Mouse (Mus musculus) cerebellum, postnatal 14 days (tissue): Measurements from ENCODE around the gene Ssh2.
A peak's percentile ranks its signal among the peaks of the same experiment; 100 is the strongest.

Source experiments
- DNase-seq, 2 experiments: peaks; one replicate each; pipeline ENCODE4 v3.0.0; 2021; ENCODE audit warnings: mixed read lengths in 2 of 2

Ssh2 gene

DNA sequence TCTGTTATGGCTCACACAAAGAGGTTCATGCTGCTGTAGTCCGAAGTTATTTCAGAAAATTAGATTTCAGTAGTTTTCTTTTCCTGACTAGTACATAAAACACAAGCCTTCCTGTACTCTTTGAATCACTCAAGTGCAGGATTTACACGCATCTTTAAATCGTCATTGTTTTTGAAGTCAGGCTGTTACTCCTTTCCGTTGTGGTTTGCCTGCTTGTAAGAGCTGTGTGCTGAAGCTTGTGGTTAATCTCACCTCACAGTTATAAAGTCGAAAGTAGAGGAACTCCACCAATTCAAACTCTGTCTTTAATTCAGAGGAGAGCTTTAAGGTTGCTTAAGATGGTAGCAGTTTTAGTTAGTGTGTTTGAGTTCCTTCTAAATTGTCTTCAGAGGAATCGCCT lies 132.9 kb downstream of the Ssh2 start:
- DNase-seq = no peak

DNA sequence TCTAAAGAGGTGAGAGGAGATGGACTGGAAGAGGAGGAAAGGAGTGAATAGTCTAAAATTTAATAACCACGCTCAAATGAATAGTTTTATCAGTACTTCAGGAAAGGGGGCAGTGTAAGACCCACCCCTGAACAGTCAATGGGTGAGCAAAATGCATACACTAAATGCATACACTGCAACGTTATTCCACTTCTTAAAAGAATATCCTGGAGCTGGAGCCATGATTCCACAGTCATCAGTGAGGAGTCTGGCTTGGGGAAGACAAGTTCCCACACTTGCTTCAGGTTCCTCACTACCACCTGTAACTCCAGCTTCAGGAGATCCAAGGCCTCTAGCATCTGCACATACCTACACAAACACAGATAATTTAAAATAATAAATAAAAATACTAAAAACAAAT lies 133.6 kb downstream of the Ssh2 start:
- DNase-seq = no peak

DNA sequence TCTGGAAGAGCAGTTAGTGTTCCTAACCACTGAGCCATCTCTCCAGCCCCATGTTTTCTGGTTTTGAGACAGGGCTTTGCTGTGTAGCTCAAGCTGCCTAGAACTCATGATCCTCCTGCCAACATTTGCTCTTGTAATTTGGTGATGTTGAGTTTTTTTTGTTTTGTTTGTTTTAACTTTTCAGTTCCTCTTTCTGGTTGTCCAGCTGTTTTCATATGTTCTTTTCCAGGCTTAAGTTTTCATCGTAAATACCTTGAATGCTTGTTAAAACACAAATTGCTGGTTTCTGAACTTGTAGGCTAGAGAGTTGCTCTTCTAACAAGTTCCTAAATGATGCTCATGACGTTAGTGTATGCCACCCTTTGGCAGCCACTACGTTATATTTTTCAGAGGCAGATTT lies 139.0 kb downstream of the Ssh2 start:
- no peak for DNase-seq

DNA sequence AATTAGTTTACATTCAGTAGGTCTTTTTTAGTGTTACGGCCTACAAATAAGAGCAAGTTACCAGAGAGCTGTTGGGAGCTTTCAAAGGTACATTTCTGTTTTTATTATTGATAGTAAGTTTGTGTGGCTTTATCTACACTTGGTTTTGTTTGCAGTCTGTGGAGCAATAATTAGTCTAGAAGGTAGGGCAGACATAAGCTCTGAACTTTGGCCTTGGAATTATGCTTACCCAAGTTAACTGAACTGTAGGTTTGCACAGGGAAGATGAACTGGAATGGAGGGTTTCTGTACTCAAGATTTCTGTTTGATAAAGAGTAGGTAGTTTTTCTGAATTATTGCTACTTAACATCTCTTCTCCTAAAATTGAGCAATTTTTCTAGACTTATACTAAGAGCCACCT lies 141.8 kb downstream of the Ssh2 start:
- DNase-seq = no peak

DNA sequence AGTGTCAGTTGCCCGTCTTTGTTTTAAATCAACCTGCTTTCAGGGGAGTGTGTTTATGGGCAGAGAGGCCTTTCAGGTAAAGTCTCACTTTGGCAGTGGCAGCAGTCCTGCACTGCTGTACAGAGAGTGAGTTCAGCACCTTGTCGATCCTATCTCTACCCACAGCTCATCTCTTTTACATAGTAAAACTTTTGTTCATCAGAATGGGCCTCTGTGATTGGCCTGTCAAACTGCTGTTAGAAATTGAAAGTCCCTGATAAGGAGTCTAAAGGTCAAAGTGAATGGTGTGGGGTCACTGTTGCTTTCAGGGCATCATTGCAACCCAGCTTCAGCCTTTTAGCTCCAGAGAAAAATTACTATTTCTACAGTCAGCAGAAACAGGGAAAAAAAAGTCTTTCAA lies 147.4 kb downstream of the Ssh2 start:
- no peak for DNase-seq

DNA sequence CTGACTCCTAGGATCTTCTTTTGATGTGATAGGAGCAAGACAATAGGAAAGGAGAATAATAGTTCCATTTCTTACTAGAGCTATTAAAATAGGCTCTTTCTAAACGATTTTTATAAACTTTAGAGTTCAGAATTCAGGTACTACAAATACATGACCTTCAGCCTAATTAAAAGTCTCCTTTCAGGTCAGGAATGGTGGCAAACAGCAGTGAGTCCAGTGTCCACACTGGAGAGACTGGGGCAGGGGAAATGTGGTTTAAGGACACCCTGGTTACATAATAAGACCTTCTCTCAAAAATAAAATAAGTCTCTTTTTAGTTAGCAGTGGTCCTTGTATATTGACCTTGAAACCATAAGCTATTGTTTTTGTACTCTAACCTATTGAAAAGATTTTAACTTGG lies 148.3 kb downstream of the Ssh2 start:
- no peak for DNase-seq

DNA sequence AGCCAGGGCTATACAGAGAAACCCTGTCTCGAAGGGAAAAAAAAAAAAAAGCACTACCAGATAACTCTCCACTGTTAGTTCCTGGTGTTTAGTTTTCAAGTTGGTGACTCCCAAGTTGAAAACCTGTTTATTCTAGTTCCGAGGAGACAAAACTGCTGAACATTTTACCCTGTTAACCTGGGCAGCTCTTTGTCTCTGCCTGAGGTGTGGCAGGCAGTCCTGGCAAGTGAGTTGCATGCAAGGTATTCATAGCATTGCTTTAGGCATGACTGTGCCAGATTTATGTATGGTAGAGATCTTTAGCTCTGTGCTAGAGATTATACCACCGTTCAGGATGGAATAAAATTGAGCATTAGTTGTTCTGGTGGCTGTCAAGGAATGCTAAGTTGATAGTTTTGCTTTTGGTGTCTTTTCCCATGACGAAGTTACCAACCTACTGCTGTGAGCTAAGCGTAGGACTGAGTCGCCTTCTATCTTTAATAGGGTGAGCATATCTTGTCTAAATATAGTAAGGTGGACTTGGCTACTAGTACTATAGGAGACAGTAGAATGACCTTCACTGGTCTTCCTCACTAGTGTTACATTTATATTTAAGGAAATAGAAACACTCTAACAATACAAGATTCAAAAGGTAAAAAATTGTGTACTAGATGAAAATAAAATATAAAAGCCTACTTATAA lies 149.8 kb downstream of the Ssh2 start:
- DNase-seq = no peak

DNA sequence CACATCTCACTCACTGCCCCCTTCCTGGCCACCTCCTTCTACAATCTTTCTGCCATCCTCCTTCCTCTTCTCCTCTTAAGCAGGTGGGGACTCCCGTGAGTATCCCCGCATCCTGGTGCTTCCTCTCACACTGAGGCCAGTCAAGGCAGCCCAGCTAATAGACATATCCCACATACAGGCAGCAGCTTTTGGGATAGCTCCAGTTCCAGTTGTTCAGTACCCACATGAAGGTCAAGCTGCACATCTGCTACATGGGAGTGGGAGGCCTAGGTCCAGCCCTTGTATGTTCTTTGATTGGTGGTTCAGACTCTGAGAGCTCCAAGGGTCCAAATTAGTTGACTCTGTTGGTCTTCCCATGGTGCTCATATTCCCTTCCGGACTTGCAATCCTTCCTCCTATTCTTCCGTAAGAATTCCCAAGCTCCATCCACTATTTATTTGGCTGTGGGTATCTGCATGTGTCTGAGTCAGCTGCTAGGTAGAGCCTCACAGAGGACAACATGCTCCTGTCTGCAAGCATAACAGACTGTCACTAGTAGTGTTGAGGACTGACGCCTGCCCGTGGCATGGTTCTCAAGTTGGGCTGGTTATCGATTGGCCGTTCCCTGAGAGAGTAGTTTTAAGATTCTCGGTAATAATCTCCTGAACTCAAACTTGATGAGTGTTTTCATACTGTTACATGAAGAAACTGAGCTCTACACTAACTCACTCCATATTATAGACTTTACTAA lies 151.6 kb downstream of the Ssh2 start:
- DNase-seq = no peak

DNA sequence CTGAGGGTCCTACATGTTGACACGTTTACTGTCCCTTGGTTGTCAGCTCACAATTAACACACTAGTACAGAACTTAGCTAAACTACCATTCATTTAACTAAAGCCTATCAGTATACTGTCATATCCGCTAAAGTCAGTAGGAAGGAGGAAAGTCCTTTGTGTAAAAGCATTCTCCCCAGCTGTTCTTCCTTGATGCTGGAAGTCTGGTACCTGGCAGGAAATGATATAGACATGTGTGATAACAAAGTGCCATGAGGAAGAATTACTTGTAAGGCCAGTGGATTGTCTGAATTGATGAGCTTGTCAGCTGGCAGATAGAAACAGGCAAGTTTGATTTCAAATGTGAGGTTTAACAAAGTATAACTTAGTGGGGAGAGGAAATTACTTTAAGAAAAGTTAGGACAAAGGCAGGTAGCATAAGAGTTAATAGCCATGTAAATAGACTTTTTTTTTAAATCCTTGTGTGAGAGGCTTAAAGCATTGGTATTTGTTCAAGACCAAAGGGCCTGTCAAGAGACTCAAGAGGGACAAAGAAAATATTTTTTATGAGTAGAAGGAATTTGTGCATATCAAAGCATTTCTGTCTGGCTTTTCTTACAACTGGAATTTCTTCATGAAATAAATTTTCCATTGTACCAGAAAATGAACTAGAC lies 153.2 kb downstream of the Ssh2 start:
- DNase-seq = no peak

DNA sequence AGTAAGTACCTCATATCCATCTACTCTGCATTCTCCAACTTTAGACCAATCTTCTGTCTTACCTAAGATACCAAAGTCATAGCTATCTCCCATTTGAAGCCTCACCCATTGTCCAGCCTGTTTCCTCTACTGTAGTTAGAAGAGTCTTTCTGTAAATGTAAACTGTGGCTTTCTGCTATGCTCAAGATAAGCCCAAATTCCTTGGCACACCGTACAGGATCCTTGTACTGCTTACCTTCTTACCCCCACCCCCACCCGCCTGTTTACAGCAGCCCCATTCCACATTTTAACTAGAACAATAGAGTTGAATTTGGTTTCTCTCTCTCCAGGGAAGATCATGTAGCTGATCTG lies 153.7 kb downstream of the Ssh2 start:
- DNase-seq = no peak

DNA sequence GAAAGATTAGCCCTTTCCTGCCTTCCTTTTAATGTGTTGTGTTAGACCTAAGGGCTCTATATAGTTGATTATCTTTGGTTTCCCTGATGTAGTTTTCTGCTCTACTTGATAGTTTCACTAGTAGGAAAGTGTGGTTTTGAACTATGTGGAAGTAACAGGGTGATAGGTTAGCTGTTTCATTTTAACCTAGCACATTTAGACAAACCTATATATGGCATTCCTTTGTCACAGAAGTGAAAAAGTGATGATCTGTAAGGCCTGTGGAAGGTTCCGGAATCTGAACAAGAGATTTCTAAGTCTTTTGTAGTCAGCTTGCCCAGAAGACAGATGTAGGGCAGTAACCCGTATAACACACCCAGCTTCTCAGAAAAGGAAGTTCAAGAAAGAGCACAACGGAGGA lies 155.0 kb downstream of the Ssh2 start:
- DNase-seq = no peak

DNA sequence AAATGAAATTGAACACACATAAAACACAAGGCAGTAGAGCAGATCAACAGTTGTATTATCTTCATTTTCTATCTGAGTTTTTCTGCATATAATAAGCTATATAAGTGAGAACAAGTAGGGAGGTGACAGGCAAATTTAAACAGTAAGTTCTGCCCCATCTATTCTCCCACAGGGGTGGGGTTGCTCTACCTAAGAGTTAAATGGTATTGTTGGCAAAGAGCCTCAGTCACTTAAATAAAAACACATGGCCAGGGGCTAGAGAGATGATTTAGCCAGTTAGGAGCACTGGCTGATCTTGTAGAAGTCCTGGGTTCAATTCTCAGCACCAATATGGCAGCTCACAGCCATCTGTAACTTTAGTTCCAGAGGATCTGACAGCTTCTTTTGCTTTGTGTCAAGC lies 155.6 kb downstream of the Ssh2 start:
- no peak for DNase-seq

DNA sequence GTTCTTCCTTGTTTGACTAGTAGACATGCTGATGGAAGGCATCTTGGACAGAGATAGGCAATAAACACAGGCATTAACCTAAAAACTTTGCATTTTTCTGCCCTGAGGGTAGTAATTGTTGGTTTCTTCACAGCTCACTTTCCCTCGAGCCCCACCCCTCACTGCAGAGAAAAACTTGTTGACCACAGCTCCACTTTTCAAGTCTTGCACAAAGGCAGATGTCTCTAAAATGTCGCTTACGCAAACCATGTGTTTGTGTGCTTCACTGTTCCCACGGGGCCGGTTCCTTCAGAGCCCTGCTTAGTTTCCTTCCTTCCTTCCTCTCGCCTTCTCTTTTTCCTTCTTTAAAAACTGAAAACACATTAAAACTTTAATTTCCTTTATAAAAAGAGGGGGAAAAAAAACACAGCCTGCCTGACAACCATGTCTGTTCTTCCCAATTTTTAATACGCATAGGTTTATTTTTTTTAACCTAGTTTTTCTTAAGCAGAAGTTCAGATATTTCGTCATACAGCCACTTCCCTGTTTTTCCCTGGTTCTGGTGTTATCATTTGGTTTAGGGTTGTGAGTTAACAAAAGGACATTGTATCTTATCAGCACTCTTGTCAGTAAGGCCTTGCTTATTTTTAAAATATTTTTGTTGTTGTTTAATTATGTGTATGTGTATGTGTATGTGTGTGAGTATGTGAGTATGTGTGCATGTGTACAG lies 156.3 kb downstream of the Ssh2 start:
- DNase-seq = no peak

DNA sequence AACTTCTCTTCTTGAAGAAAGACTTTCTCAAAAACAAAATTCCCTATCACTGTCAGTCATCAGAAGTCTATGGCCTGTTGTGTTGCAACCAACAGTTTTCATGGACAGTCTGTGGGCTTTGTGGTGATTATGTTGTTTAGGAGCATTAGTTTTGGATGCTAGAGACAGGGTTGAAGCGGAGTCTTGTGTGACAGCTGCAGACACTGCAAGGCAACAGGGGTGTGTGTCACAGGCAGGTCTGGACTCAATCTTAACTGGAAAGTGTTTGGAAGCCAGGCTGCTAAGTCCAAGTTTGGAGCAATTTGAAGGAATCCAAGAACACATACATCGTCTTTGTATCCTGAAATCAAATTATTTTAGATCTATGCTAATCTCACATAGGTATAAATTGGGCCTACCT lies 162.5 kb downstream of the Ssh2 start:
- no peak for DNase-seq

DNA sequence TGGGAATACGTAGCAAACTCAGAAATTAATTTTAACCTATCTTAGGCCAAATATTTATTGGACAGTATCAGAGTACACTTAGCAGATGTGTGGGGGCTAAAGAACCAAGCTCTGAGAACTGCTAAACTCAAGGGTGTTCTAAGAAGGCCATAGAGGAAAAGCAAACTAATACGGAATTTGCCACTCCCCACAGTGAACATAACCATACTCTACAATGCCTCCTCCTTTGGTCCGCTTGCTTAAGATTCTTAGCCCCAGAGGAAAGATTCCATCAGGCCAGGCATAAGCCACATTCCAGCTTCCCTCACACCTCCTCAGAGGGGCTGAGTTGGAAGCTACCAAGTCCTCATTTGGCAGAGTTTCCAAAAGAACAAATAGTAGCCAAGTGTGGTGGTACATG lies 165.1 kb downstream of the Ssh2 start:
- DNase-seq = no peak

DNA sequence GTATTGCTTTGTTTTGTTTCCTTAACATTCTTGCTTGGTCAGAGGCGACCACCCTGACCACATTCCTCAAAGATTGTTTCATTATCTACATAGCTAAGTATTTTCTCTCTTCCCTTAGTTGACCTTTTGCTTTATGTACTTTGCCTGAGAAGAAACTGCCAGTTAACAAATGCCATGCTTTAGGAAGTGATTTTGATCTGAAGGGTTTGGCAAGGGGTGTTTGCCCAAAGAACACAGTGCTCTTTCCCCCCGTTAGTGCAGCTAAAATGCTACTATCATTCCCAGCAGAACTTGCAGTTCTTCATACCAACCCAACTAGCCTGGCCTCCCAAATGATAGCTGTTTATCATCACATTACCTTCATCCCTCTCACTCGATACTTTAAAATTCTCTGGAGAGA lies 168.1 kb downstream of the Ssh2 start:
- DNase-seq = no peak

DNA sequence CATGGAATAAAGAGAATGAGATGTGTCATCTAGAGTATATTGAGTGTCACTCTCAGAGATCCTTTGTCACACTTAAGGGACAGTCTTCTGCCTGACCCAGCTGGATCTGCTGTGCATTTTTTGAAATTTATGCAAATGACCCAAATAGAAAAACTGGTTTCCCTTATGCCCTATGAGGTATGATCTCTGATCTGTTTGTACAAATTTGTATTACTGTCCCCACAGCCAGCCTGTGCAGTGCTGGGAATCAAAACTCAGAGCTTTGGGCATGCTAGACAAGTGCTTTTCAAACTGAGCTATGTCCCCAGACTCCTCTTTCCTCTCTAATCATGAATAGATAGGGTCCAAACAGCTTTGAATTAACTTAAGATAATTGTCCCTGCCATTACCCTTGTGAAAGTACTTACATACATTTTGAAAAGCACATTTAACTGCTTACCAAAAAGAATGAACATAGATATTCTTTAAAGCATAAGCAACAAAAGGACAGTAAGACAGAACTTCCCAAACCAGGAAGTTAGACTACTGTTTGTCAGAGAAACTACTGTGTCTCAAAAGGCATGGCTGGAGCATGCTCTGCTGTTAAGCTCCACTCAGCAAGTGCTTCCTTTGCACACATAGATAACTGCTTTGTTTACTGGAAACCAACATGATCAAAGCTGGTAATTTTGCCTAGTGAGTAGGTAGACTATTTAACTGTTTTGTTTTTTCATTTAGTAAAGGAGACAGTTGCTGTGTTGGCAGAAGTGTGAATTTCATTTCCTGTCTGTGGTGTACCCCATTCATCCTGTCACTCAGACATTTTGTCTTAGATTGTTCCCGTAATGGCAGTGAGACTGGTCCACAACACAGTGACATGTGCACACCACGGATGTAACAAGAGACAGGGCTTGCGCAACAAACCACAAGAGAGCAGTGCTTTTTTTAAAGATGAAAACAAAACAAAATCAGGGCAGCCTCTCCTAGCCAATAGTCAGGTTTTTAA lies 169.9 kb downstream of the Ssh2 start:
- no peak for DNase-seq

DNA sequence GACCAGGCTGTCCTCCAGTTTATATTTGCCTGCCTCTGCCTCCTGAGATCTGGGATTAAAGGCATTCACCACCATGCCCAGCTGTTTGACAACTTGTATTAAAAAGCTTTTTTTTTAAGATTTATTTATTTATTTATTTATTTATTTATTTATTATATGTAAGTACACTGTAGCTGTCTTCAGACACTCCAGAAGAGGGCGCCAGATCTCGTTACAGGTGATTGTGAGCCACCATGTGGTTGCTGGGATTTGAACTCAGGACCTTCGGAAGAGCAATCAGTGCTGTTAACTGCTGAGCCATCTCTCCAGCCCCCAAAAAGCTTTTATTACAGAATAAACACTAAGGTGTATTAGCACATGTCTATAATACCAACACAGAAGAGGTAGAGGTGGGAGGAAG lies 172.1 kb downstream of the Ssh2 start:
- DNase-seq = peak in 1 of 2 experiments; percentile 10

DNA sequence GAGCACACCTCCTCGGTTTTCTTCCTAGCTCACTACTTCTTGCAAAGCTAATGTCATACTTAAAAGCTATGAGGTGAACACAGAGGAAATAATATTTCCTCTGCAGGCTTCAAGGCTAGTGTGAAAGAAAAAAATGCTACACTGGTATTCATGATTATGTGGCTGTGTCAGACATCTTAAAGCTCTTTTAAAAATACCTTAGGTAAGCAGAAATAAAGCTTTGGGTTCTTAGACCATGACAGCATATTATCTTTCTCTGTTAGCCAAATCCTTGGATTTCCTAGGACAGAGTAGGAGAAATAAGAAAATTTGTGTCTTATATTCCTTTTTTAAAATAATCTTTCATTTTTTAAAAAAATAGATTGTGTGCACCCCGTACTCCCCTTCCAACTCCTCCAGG lies 179.5 kb downstream of the Ssh2 start:
- no peak for DNase-seq

DNA sequence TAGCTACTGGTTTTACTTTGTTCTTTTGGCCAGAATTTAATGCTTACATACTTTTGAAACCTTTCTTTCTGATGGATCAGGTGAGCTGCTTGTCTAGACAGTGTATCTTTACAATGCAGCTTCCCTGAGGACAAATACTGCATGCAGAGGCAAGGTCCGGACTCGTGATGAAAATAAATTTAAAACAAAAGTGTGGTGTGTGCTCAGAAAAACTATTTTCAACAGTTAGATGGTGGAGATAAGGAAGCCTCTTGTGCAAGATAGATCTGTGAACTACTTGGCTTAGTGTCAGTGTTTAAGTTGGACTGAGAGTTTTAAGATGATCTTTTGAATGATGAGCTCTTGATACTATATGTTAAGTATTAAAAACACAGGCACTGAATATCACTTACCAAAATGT lies 186.4 kb downstream of the Ssh2 start:
- no peak for DNase-seq

DNA sequence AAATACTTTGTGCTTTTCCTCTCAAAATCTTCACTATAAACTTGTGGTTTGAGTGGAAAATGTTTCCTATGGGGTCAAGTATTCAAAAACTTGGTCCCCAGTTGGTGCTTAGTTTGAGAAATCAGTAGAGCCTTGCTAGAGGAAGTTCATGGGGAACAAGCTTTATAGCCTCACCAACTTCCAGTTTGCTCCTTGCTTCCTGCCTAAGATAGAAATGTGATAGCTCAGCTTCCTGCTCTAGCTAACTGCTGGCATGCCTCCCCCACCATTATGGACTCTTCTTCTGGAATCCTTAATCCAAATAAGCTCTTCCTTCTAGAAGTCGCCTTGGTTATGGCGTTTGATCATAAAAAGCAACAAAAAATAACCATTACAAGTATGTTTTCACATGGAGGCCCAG lies 190.2 kb downstream of the Ssh2 start:
- no peak for DNase-seq

DNA sequence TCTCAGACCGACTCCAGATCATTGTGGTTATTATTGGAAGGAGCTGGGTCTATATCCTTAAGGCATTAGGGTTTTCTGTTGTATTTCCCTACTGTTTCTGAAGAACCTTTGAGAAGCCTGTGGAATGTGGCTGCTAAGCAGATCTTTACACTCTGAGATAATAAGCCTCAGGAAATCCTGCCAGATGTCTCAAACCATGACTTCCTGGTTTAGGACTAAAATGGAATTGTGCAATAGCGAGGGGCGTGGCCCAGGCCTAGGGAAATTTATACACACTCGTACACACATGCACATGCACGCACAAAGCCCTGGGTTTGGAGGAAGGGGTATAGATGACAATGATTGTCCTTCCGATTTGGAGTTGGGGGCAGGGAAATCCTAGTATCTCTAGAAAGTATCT lies 193.8 kb downstream of the Ssh2 start:
- DNase-seq = no peak

DNA sequence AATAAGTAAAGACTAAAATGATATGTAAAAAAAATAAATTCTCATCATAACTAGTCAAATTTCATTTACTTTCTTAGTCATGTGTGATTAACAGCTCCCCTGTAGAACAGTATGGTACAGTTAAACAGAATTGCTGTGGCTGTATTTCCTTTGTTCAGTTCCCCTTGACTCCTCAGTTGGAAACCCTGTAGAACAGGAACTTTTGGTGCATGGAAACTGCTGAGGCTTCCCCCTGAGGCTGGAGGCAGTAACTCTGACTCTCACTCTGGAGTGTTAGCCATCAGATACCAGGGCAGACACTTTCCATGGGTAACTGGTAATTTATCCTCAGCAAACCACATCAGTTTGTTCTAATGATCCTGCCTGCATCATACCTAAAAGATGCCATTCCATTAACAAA lies 195.2 kb downstream of the Ssh2 start:
- DNase-seq = no peak
